Mouse (Mus musculus) stomach, embryonic 15.5 days (tissue): ENCODE measurements around the gene Accsl. TPM values are rescaled to one million over a fixed set of nuclear protein-coding genes. Genes with fewer than 3 reads are reported as not detected.

Source experiments
- ATAC-seq: fragments of 200-750 bp; cut with Nextera tagmentation; 2 replicates; pipeline ENCODE4 v1.8.0; 2017; ENCODE audit warnings: low read depth, moderate number of reproducible peaks, moderate TSS enrichment; ENCODE audit not compliant: insufficient read depth, low FRiP score
- H3K27ac ChIP-seq: fragments of 300-500 bp; sonication (generic); 2 replicates; pipeline ENCODE4 v1.5.1; 2015; ENCODE audit warnings: mild to moderate bottlenecking, inconsistent platforms
- H3K27me3 ChIP-seq: fragments of 300-500 bp; sonication (generic); replicated peaks from 2 replicates; pipeline ENCODE4 v1.6.1; 2015; ENCODE audit warnings: inconsistent platforms
- H3K36me3 ChIP-seq: fragments of 300-500 bp; sonication (generic); 2 replicates; pipeline ENCODE4 v1.6.1; 2015; ENCODE audit warnings: inconsistent platforms
- H3K4me1 ChIP-seq: fragments of 300-500 bp; sonication (generic); 2 replicates; pipeline ENCODE4 v1.6.1; 2015; ENCODE audit warnings: inconsistent platforms
- H3K4me2 ChIP-seq: fragments of 300-500 bp; sonication (generic); 2 replicates; pipeline ENCODE4 v1.6.1; 2015; ENCODE audit warnings: mild to moderate bottlenecking, inconsistent platforms
- H3K4me3 ChIP-seq: fragments of 300-500 bp; sonication (generic); replicated peaks from 2 replicates; pipeline ENCODE4 v1.5.1; 2015; ENCODE audit warnings: inconsistent platforms
- H3K9ac ChIP-seq: fragments of 300-500 bp; sonication (generic); 2 replicates; pipeline ENCODE4 v1.6.1; 2015; ENCODE audit warnings: inconsistent platforms
- H3K9me3 ChIP-seq: fragments of 300-500 bp; sonication (generic); 2 replicates; pipeline ENCODE4 v1.6.1; 2016; ENCODE audit warnings: inconsistent platforms
- WGBS: fragments of 180-500 bp; shearing (Covaris S2); methylation state at CpG from one replicate; pipeline ENCODE4 v1.1.7; 2015; 5-methylcytosine and 5-hydroxymethylcytosine counted together
- polyA plus RNA-seq: library from polyadenylated mRNA; unstranded; fragments of >200 nt; fragmentation: Nextera tagmentation; extraction: Ambion mirVana; gene quantifications from 2 replicates; pipeline ENCODE4 v1.2.1, GENCODE M21; 2015

Accsl gene
- polyA plus RNA-seq: 0.31 TPM in 1 of 2 replicates, not detected in the other

DNA sequence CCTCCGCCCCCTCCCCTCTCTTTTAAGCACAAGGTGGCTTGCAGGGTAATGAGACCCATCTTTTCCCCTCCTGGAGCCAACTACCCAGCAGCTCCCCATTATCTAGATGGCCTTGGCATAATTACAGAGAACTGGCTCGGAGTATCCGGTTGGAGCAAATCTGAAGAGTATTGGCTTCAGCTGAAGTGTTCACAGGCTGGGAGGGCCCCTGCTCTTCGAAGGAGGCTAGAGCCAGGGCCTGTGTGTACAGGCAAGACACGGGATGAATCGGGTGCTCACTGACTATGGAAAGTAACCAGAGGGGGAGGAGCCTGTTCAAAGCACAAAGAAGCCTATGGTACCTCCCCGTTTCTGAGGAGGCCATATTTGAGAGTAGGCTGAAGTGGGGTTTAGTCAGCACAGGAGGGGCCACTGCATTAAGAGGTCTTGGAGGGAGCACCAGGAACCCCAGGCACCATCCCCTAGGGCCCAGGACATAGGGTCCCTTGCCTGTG, at the start of gene Accsl:
TSS of gene Accsl (minus strand) at position 51 of the 494 bp plus-strand sequence.
- no peak for ATAC-seq
- 68% methylated on average over 7 of the region's 7 CpGs for WGBS
- H3K4me1 ChIP-seq: 0 out of 2 replicates have a peak, but pooled peaks cover 5% of the 10 kb centered on the region
- H3K9me3 ChIP-seq: no peaks in the 10 kb centered on the region
- no peaks in the 10 kb centered on the region for H3K27me3 ChIP-seq
- no peaks in the 10 kb centered on the region for H3K36me3 ChIP-seq
- H3K27ac ChIP-seq: no peak within 1 kb of the TSS
- H3K4me2 ChIP-seq: no peak within 1 kb of the TSS
- H3K9ac ChIP-seq: no peak within 1 kb of the TSS
- H3K4me3 ChIP-seq: no peak within 1 kb of the TSS

DNA sequence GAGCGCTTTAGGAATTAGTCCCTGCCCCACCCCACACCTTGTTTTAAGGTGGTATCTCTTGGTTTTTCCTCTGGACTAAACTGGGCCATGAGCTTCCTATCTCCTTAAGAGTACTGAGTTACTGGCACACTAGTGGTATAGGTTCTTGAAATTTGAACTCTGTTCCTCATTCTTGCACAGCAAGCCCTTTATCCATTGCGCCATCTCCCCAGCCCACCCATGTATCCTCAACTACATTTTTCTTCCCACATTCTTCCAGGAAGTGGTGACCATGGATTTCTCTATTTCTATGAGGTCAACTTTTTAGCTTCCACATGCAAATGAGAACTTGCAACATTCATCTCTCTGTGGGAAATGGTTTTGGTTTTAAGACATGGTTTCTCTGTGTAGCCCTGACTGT, 44.6 kb upstream of the Accsl start:
- ATAC-seq: no peak
- 77% methylated on average over 2 of the region's 2 CpGs for WGBS

DNA sequence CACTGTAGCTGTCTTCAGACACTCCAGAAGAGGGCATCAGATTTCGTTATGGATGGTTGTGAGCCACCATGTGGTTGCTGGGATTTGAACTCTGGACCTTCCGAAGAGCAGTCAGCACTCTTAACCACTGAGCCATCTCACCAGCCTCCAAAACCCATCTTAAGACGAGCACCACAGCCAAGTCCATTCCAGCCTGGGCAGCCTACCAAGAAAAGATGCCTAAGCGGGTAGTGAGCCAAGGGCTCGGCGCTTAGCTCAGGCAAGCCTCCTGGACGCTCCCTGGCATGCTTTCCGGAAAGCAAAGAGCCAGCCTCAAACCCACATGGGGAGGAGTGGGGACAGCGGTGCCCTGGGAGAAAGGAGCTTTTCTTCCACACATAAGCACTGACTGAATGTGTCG, 43.0 kb upstream of the Accsl start:
- no peak overlapping the region for H3K27ac ChIP-seq
- H3K4me2 ChIP-seq: no peak overlapping the region
- H3K36me3 ChIP-seq: no peaks in the 10 kb centered on the region
- 81% methylated on average over 10 of the region's 10 CpGs for WGBS
- no peaks in the 10 kb centered on the region for H3K4me1 ChIP-seq
- H3K4me3 ChIP-seq: no peak overlapping the region
- H3K27me3 ChIP-seq: no peaks in the 10 kb centered on the region
- H3K9ac ChIP-seq: no peak overlapping the region
- no peaks in the 10 kb centered on the region for H3K9me3 ChIP-seq
- no peak for ATAC-seq

More for the DNA sequence above, 44.6 kb upstream of the Accsl start:
- Histone ChIP-seq H3K36me3 (no peaks in the 10 kb centered on the region), H3K9ac (no peak overlapping the region), H3K9me3 (no peaks in the 10 kb centered on the region), H3K4me3 (no peak overlapping the region), H3K4me2 (no peak overlapping the region), H3K27ac (no peak overlapping the region), H3K4me1 (no peaks in the 10 kb centered on the region), H3K27me3 (no peaks in the 10 kb centered on the region)

DNA sequence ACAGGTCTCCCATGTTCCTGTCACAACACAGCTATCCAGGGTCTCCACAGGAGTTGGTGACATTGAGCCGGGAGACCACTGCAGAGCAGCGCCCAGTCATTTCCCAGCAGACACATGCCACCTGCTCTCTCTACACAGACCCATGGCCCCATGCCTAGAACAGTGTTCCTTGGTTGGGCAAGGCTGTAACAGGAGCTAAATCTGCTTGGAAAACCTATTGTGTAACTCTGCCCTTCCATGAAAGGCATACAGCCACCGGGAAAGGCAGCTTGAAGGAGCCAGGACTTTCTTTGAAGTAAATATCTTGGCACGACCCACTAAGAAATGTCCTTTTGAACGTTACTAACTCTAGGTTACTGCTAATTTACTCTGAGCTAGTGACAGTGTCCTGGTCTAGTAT, 40.8 kb upstream of the Accsl start:
- 60% methylated on average over 5 of the region's 5 CpGs for WGBS
- Histone ChIP-seq H3K27ac (no peak overlapping the region), H3K9ac (no peak overlapping the region), H3K9me3 (no peaks in the 10 kb centered on the region), H3K36me3 (no peaks in the 10 kb centered on the region), H3K27me3 (no peaks in the 10 kb centered on the region), H3K4me2 (no peak overlapping the region), H3K4me3 (no peak overlapping the region), H3K4me1 (no peaks in the 10 kb centered on the region)
- no peak for ATAC-seq

DNA sequence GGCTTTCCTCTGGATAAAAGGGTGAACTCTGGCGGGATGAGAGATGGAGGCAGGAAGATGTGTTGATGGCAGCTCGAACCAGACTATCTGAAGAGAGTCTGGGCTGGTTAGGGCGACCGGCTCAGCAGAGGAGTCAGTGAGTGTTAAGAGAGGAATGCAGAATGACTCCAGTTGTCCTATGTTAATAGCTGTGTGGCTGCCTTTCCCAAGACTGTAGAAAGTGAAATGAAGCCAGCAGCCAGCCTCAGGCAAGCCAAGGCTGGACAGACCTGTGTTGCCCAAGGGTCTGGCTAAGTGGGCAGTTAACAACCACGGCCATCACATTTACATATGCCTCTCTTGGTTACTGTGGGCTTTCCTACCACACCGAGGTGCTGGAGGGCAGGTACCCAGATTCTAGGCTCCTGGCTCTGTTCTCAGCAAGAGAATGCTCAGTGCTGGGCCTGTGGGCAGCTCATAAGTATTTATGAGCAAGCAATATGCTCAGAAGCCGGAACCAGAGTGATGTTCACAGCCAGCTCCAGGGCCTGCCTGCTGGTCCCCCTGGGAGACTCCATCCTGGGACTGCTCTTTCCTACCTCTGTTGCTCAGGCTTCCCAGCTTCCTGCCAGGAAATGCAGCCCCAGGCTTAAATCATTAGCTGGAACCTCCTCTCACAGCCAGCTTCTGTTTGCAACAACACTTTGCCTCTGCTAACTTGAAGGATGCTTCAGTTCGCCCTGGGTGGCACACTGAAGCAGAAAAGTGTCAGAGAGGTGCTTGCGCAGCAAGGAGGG, 38.8 kb upstream of the Accsl start:
- WGBS: 54% methylated on average over 9 of the region's 9 CpGs
- H3K4me1 ChIP-seq: no peaks in the 10 kb centered on the region
- no peak for ATAC-seq

DNA sequence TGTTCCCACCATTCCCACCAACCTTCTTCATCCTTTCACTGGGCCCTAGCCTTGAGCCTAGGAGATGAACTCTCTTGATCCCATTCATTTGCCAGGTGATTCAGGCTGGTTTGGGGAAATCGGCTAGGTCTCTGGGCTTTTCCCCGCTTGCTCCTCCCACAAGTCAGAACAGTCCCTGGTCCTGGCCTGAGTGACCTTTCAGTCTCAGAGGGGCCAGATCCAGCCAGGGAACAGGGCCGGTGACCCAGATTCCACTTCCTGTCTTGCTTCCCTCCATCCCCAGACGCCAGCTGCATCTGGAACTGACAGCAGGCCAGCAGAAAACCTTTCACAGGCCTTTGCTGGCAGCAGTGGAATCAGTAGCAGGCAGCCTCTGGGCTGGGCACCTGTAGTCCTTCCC, 37.4 kb upstream of the Accsl start:
- H3K27ac ChIP-seq: no peak overlapping the region
- no peaks in the 10 kb centered on the region for H3K4me1 ChIP-seq
- no peak overlapping the region for H3K9ac ChIP-seq
- no peaks in the 10 kb centered on the region for H3K9me3 ChIP-seq
- H3K36me3 ChIP-seq: no peaks in the 10 kb centered on the region
- 44% methylated on average over 4 of the region's 4 CpGs for WGBS
- H3K27me3 ChIP-seq: no peaks in the 10 kb centered on the region; the same call in 1 of the 2 replicates
- no peak for ATAC-seq
- H3K4me2 ChIP-seq: no peak overlapping the region
- no peak overlapping the region for H3K4me3 ChIP-seq

More for the DNA sequence above, 38.8 kb upstream of the Accsl start:
- no peak overlapping the region for H3K4me2 ChIP-seq
- no peaks in the 10 kb centered on the region for H3K27me3 ChIP-seq
- no peak overlapping the region for H3K27ac ChIP-seq
- no peaks in the 10 kb centered on the region for H3K9me3 ChIP-seq
- no peak overlapping the region for H3K9ac ChIP-seq
- no peak overlapping the region for H3K4me3 ChIP-seq
- H3K36me3 ChIP-seq: no peaks in the 10 kb centered on the region

DNA sequence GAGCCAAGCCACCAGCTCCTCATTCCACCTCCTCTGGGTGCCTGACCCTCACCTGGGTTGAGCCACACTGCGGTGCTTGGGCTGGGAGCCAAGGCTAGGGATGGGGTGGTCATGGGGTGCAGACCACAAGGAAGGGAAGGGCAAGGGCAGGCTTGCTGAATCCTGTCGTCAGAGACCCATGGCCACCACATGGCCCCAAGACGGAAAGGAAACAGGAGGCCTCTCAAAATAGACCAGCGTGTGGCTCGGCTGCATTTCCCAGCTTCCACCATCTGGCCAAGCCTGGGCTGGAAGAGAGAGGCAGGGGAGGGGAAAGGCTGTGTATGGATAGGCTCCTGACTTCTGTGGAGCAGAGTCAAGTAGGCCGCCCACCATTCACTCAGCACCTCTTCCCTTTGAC, 34.5 kb upstream of the Accsl start:
- Histone ChIP-seq H3K27ac (no peak overlapping the region), H3K4me3 (no peak overlapping the region), H3K9me3 (no peaks in the 10 kb centered on the region), H3K36me3 (no peaks in the 10 kb centered on the region), H3K4me2 (no peak overlapping the region), H3K27me3 (no peaks in the 10 kb centered on the region; the same call in 1 of the 2 replicates), H3K9ac (no peak overlapping the region), H3K4me1 (no peaks in the 10 kb centered on the region)
- whole genome bisulfite sequencing: 60% methylated on average over 6 of the region's 6 CpGs
- ATAC-seq: 0 out of 2 replicates have a peak, but pooled peaks have one; percentile 8

DNA sequence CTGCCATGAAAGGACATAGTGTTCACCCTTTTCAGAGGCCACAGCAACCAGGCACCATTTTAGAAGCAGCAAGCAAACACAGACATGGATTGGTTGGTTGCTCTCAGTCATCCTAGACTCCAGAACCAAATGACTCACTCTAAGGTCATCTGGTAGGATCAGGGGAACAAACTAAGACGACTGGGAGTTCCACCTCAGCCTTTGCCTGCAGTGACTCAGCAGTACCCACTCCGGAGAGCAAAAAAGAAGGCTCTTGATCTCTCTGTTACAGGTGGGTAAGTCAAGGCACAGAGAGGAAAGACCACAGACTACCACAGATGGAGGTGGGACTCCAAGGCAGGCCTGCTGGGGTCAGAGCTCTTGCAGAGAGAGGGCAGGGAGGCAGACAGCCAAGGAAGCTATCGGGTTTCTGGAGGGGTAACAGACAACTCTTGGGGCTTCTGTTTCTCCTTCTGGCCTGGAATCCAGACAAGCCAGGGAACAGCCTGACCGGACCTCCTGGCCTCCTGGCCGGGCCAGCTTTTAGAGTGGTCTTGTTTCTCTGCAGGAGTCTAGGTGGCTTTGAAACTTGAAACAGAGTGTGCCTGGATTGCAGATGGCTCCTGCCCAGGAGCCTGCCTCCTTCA, 33.8 kb upstream of the Accsl start:
- no peaks in the 10 kb centered on the region for H3K9me3 ChIP-seq
- H3K27me3 ChIP-seq: no peaks in the 10 kb centered on the region; the same call in 1 of the 2 replicates
- no peaks in the 10 kb centered on the region for H3K36me3 ChIP-seq
- 52% methylated on average over 5 of the region's 5 CpGs for WGBS
- H3K27ac ChIP-seq: no peak overlapping the region
- H3K4me2 ChIP-seq: no peak overlapping the region
- no peak for ATAC-seq
- no peak overlapping the region for H3K4me3 ChIP-seq
- no peak overlapping the region for H3K9ac ChIP-seq
- H3K4me1 ChIP-seq: no peaks in the 10 kb centered on the region

DNA sequence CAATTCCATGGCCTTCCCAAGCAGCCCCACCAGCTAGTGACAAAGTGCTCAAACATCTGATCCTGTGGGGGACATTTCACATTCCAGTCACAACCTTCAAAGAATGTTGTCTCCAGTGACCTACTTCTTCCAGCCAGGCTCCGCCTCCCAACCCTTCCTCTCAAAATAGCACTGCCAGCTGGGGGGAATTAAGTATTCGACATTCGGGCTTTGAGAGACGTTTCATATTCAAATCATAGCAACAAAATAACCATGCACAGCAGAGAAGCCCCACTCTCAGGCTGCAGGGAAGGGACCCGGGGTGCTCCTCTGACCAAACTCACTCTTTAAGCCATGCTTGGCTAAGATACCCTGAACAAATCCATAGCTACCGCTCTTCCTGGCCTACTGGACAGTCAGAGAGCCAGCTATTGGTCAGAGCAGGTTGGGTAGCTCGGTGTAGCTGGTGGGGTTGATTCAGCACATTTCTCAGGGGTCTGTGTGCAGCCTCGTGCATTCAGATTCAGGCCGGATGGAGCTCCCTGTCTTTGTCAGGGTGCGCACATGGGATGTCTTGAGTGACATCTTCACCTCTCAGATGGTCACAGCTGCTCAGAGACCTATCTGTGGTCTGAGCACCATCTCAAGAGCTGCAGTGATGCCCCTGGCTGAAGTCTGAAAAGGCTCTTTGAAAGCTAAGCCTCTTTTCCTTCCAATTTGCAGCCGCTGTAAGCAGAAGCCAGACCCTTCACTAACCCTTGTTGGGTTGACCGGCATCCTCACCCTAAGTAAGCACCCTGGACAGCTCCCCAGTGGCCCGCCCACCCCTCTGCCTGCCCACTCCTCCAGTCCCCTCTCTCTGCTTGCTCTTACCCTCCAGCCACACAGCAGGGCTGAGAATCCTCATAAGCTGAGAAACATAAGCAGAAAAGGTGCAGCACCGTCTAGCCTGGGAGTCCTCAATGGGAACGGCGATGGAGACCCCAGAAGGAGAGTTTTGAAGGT, 30.7 kb upstream of the Accsl start:
- Histone ChIP-seq H3K4me1 (no peaks in the 10 kb centered on the region), H3K9ac (no peak overlapping the region), H3K36me3 (no peaks in the 10 kb centered on the region), H3K9me3 (no peaks in the 10 kb centered on the region), H3K4me2 (no peak overlapping the region), H3K27me3 (no peaks in the 10 kb centered on the region; the same call in 1 of the 2 replicates), H3K27ac (no peak overlapping the region), H3K4me3 (no peak overlapping the region)
- WGBS: 52% methylated on average over 16 of the region's 16 CpGs
- no peak for ATAC-seq

DNA sequence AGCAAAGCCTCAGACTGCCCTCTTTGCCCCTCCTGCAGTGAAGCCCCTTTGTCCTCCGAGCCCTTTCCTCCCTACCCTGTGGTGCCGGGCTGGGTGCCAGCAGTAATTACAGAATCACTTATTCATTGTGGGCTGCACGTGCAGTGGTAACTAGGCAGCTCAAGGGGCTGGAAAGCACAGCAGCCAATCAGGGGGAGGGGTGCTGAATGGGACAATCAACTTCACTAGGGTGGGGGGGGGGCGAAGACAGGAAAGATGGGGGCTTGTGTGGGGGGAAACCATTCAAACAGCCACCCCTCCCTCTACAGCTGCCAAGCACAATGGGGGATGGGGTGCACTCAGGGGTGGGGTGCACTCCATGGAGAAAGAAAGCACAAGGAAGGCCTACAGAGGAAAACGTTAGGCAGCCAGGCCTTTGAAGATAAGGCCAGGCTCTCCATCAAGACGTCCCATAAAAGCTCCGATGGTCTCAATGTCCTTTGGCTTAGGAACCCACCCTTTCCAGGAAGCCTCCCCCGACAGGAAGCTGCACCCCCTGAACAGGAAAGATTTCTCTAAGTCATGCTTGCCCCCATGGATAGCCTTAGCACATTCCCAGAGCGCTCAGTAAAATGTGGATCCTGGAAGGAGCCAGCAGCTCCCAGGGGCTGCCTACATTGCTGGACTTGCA, 22.8 kb upstream of the Accsl start:
- Histone ChIP-seq H3K27me3 (no peaks in the 10 kb centered on the region), H3K4me1 (peaks cover 10% of the 10 kb centered on the region; the same call in 1 of the 2 replicates), H3K9me3 (no peaks in the 10 kb centered on the region), H3K4me2 (no peak overlapping the region), H3K27ac (peak overlapping the region; percentile 51; the same call in 1 of the 2 replicates), H3K36me3 (no peaks in the 10 kb centered on the region), H3K9ac (no peak overlapping the region), H3K4me3 (no peak overlapping the region)
- peak; percentile 81 for ATAC-seq
- WGBS: 23% methylated on average over 9 of the region's 9 CpGs

DNA sequence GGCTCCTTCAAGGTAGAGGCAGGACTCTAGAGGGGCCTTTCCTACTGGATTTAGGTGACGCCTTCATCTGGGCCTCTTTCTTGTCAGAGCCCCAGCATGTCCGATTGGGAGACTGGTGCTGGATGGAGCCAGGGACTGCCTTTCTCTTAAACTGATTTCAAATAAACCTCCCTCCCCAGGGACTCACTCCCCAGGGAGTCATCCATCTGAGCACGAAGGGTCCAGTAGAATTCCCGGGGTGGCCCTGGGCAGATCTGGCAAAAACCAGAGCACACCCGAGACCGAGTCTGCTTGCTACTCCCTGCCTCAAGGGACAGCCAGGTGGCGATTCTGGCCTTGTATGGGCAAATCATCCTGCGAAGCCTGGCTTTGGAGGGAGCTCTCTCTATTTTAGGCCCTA, 21.2 kb upstream of the Accsl start:
- H3K4me3 ChIP-seq: no peak overlapping the region
- WGBS: 77% methylated on average over 8 of the region's 8 CpGs
- no peak overlapping the region for H3K9ac ChIP-seq
- H3K9me3 ChIP-seq: no peaks in the 10 kb centered on the region
- no peak overlapping the region for H3K4me2 ChIP-seq
- no peak overlapping the region for H3K27ac ChIP-seq
- no peaks in the 10 kb centered on the region for H3K27me3 ChIP-seq
- peaks cover 10% of the 10 kb centered on the region; the same call in 1 of the 2 replicates for H3K4me1 ChIP-seq
- ATAC-seq: no peak
- H3K36me3 ChIP-seq: no peaks in the 10 kb centered on the region
